Mouse (Mus musculus): ENCODE results near the gene Snf8. TPM values are rescaled to one million over a fixed set of nuclear protein-coding genes. Genes with fewer than 3 reads are reported as not detected.

Snf8 gene
- total and polyA plus RNA-seq, 3 experiments, result 48.4 to 154 (median 62.3) TPM

- H3K4me3 ChIP-seq (ENCODE audit: low read depth, low read length), result no peak overlapping the region
- H3K4me1 ChIP-seq (ENCODE audit: insufficient read depth, low read depth, low read length), result peaks cover 25% of the 10 kb centered on the region
- ATAC-seq (ENCODE audit: extremely low read depth, insufficient number of reproducible peaks, low FRiP score, poor library complexity, severe bottlenecking) (no peak), DNase-seq (ENCODE audit: low spot score) (no peak)
- H3K36me3 ChIP-seq (replicated peaks), result no peaks in the 10 kb centered on the region
- peaks cover 19% of the 10 kb centered on the region for H3K27me3 ChIP-seq (ENCODE audit: insufficient read depth, low read length)
- H3K9me3 ChIP-seq (replicated peaks), result no peaks in the 10 kb centered on the region
- TF ChIP-seq GATA1 (IDR thresholded peaks at IDR 0.05; ENCODE audit: borderline replicate concordance, low read length), result no peak
- TF ChIP-seq TAL1 (conservative IDR thresholded peaks at IDR 0.05; ENCODE audit: low read depth, low read length), result no peak
- no peak for TF ChIP-seq POLR2AphosphoS5 (IDR thresholded peaks at IDR 0.05; ENCODE audit: insufficient replicate concordance, low read depth, low read length)
- no peak for TF ChIP-seq GATA2 (IDR thresholded peaks at IDR 0.05; ENCODE audit: borderline replicate concordance, low read depth, low read length)
- no peak for TF ChIP-seq CTCF (IDR thresholded peaks at IDR 0.05; ENCODE audit: low read depth, low read length)
Observed at GRCm38 (mm10) chr11:96017941-96018351, 16.7 kb upstream of the Snf8 start.

DNA sequence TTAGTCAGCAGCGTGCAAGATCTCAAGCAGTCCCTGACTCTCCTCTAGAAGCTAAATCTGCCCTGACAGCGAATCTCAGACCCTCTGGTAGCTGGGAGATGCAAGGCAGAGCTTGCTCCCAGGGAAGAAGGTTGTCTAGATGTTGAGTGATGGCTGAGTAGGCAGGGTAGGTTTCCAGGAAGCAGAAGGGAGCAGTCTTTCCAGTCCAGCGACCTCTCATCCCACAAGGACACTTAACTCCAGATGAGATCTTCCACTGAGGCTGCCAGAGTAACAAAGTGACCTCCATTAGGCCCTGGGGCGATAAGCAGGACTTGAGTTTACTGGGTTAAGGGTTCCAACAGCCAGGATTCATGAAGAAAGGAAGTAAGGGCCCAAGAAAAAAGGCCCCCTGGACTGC lies 14.1 kb upstream of the Snf8 start:
- Histone ChIP-seq H3K9me3 (replicated peaks) (no peaks in the 10 kb centered on the region), H3K4me3 (ENCODE audit: low read depth, low read length) (no peak overlapping the region), H3K27me3 (ENCODE audit: insufficient read depth, low read length) (peaks cover 19% of the 10 kb centered on the region), H3K36me3 (replicated peaks) (no peaks in the 10 kb centered on the region), H3K4me1 (ENCODE audit: insufficient read depth, low read depth, low read length) (peaks cover 32% of the 10 kb centered on the region)
- DNase-seq (ENCODE audit: low spot score) (no peak), ATAC-seq (ENCODE audit: extremely low read depth, insufficient number of reproducible peaks, low FRiP score, poor library complexity, severe bottlenecking) (no peak)
- no peak for TF ChIP-seq CTCF (IDR thresholded peaks at IDR 0.05; ENCODE audit: low read depth, low read length)
- TF ChIP-seq GATA1 (IDR thresholded peaks at IDR 0.05; ENCODE audit: borderline replicate concordance, low read length), result no peak
- no peak for TF ChIP-seq POLR2AphosphoS5 (IDR thresholded peaks at IDR 0.05; ENCODE audit: insufficient replicate concordance, low read depth, low read length)
- no peak for TF ChIP-seq TAL1 (conservative IDR thresholded peaks at IDR 0.05; ENCODE audit: low read depth, low read length)
- TF ChIP-seq GATA2 (IDR thresholded peaks at IDR 0.05; ENCODE audit: borderline replicate concordance, low read depth, low read length), result no peak

- peaks cover 26% of the 10 kb centered on the region for H3K27me3 ChIP-seq (ENCODE audit: insufficient read depth, low read length)
- no peaks in the 10 kb centered on the region for H3K9me3 ChIP-seq (replicated peaks)
- H3K36me3 ChIP-seq (replicated peaks), result peaks cover 2% of the 10 kb centered on the region
- TF ChIP-seq TAL1 (conservative IDR thresholded peaks at IDR 0.05; ENCODE audit: low read depth, low read length), result no peak
- no peak for TF ChIP-seq CTCF (IDR thresholded peaks at IDR 0.05; ENCODE audit: low read depth, low read length)
- no peak for TF ChIP-seq GATA2 (IDR thresholded peaks at IDR 0.05; ENCODE audit: borderline replicate concordance, low read depth, low read length)
- no peak for TF ChIP-seq POLR2AphosphoS5 (IDR thresholded peaks at IDR 0.05; ENCODE audit: insufficient replicate concordance, low read depth, low read length)
- no peak for TF ChIP-seq GATA1 (IDR thresholded peaks at IDR 0.05; ENCODE audit: borderline replicate concordance, low read length)
- H3K4me1 ChIP-seq (ENCODE audit: insufficient read depth, low read depth, low read length), result peaks cover 17% of the 10 kb centered on the region
- H3K4me3 ChIP-seq (ENCODE audit: low read depth, low read length), result no peak overlapping the region
- ATAC-seq (ENCODE audit: extremely low read depth, insufficient number of reproducible peaks, low FRiP score, poor library complexity, severe bottlenecking) (no peak), DNase-seq (ENCODE audit: low spot score) (no peak)
Observed at GRCm38 (mm10) chr11:96028130-96028529, 6.6 kb upstream of the Snf8 start.

- peaks cover 26% of the 10 kb centered on the region for H3K27me3 ChIP-seq (ENCODE audit: insufficient read depth, low read length)
- no peak for TF ChIP-seq CTCF (IDR thresholded peaks at IDR 0.05; ENCODE audit: low read depth, low read length)
- no peak for TF ChIP-seq GATA2 (IDR thresholded peaks at IDR 0.05; ENCODE audit: borderline replicate concordance, low read depth, low read length)
- TF ChIP-seq TAL1 (conservative IDR thresholded peaks at IDR 0.05; ENCODE audit: low read depth, low read length), result no peak
- no peak for TF ChIP-seq POLR2AphosphoS5 (IDR thresholded peaks at IDR 0.05; ENCODE audit: insufficient replicate concordance, low read depth, low read length)
- no peak for TF ChIP-seq GATA1 (IDR thresholded peaks at IDR 0.05; ENCODE audit: borderline replicate concordance, low read length)
- no peaks in the 10 kb centered on the region for H3K9me3 ChIP-seq (replicated peaks)
- no peak for DNase-seq (ENCODE audit: low spot score)
- H3K4me3 ChIP-seq (ENCODE audit: low read depth, low read length), result no peak overlapping the region
- H3K4me1 ChIP-seq (ENCODE audit: insufficient read depth, low read depth, low read length), result peaks cover 20% of the 10 kb centered on the region
- ATAC-seq (ENCODE audit: extremely low read depth, insufficient number of reproducible peaks, low FRiP score, poor library complexity, severe bottlenecking), result no peak
- H3K36me3 ChIP-seq (replicated peaks), result peaks cover 2% of the 10 kb centered on the region
Observed at GRCm38 (mm10) chr11:96030571-96030970, 4.1 kb upstream of the Snf8 start.

DNA sequence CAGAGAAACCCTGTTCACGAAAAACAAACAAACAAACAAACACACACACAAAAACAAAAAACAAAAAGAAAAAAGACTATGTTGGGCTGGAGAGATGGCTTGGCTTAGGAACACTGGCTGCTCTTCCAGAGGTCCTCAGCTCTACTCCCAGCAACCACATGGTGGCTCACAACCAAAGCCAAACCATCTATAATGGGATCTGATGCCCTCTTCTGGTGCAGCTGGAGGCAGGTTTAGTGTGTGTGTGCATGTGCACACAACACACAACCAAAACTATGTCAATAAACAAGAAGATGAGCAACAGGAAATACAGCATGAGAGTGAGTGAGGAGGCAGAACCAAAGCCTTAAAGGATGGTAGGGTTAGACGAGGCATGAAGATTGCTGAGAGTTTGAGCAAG lies 3.0 kb upstream of the Snf8 start:
- no peaks in the 10 kb centered on the region for H3K9me3 ChIP-seq (replicated peaks)
- H3K4me3 ChIP-seq (ENCODE audit: low read depth, low read length), result no peak overlapping the region
- H3K4me1 ChIP-seq (ENCODE audit: insufficient read depth, low read depth, low read length), result peaks cover 26% of the 10 kb centered on the region
- ATAC-seq (ENCODE audit: extremely low read depth, insufficient number of reproducible peaks, low FRiP score, poor library complexity, severe bottlenecking) (no peak), DNase-seq (ENCODE audit: low spot score) (no peak)
- no peak for TF ChIP-seq TAL1 (conservative IDR thresholded peaks at IDR 0.05; ENCODE audit: low read depth, low read length)
- TF ChIP-seq POLR2AphosphoS5 (IDR thresholded peaks at IDR 0.05; ENCODE audit: insufficient replicate concordance, low read depth, low read length), result no peak
- no peak for TF ChIP-seq GATA1 (IDR thresholded peaks at IDR 0.05; ENCODE audit: borderline replicate concordance, low read length)
- TF ChIP-seq GATA2 (IDR thresholded peaks at IDR 0.05; ENCODE audit: borderline replicate concordance, low read depth, low read length), result no peak
- TF ChIP-seq CTCF (IDR thresholded peaks at IDR 0.05; ENCODE audit: low read depth, low read length), result no peak
- H3K27me3 ChIP-seq (ENCODE audit: insufficient read depth, low read length), result peaks cover 21% of the 10 kb centered on the region
- H3K36me3 ChIP-seq (replicated peaks), result peaks cover 8% of the 10 kb centered on the region

- ATAC-seq (ENCODE audit: extremely low read depth, insufficient number of reproducible peaks, low FRiP score, poor library complexity, severe bottlenecking) (no peak), DNase-seq (ENCODE audit: low spot score) (no peak)
- peaks cover 17% of the 10 kb centered on the region for H3K27me3 ChIP-seq (ENCODE audit: insufficient read depth, low read length)
- no peak overlapping the region for H3K4me3 ChIP-seq (ENCODE audit: low read depth, low read length)
- TF ChIP-seq TAL1 (conservative IDR thresholded peaks at IDR 0.05; ENCODE audit: low read depth, low read length) (no peak), CTCF (IDR thresholded peaks at IDR 0.05; ENCODE audit: low read depth, low read length) (0 out of 2 replicates have a peak, but pooled peaks have one; percentile 9), GATA2 (IDR thresholded peaks at IDR 0.05; ENCODE audit: borderline replicate concordance, low read depth, low read length) (no peak), POLR2AphosphoS5 (IDR thresholded peaks at IDR 0.05; ENCODE audit: insufficient replicate concordance, low read depth, low read length) (no peak), GATA1 (IDR thresholded peaks at IDR 0.05; ENCODE audit: borderline replicate concordance, low read length) (no peak)
- H3K36me3 ChIP-seq (replicated peaks), result peaks cover 21% of the 10 kb centered on the region
- peaks cover 33% of the 10 kb centered on the region for H3K4me1 ChIP-seq (ENCODE audit: insufficient read depth, low read depth, low read length)
- H3K9me3 ChIP-seq (replicated peaks), result no peaks in the 10 kb centered on the region
Observed at GRCm38 (mm10) chr11:96033264-96033663, 1.4 kb upstream of the Snf8 start.
